Mouse (Mus musculus) frontal cortex, postnatal 10 days (tissue): ENCODE results near the gene Gm16440.
"Not testable (repeated sequence)": the region's sequence is repeated elsewhere in the genome, so short reads cannot be mapped to it uniquely, and the experiment has no call there.

Source experiments
- DNase-seq, 2 experiments: peaks; one replicate each; pipeline ENCODE4 v3.0.0; 2022; ENCODE audit warnings: low spot score in 2 of 2, mixed read lengths in 1 of 2

Gm16440 gene

DNA sequence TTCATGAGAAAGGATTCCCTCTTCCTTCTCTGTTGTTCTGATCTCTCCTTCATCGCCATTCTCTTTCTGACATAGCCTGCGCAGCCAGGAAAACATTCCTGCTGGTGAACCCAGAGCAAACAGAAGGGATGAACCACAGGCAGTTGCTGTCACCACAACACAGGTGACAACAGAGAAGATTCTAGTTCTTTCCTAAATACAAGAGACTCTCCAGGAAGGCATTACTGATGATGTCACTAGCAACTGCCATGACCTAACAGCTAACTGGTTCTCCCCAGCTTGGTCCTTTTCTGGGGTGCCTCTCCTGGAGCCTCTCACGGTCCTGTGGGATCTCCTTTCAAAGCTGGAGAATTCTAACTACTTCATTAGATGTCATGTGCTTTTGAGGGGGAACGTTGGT lies at the start of gene Gm16440:
Gm16440 (minus strand) TSS at position 101 of the 400 bp plus-strand sequence.
- DNase-seq = not testable (repeated sequence)

DNA sequence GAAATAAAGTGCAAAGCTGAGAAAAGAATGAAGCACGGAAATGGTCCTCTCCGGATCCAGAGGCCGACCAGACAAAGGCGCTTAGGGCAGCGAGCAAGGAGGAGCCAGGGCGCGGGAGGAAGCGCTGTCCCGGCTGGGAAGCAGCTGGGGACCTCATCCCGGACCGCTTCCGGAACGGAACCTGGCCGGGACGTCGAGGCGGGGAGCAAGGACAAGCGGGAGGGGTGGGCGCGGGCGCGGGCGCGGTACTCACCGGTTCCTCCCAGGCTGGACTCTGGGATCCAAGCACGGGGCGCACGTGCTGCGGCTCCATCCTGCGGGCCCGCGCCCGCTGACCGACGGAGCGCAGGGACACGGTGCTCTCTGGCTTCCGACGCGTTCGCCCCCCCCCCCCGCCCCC lies 36.6 kb upstream of the Gm16440 start:
- peak in 1 of 2 experiments; percentile 26 for DNase-seq

DNA sequence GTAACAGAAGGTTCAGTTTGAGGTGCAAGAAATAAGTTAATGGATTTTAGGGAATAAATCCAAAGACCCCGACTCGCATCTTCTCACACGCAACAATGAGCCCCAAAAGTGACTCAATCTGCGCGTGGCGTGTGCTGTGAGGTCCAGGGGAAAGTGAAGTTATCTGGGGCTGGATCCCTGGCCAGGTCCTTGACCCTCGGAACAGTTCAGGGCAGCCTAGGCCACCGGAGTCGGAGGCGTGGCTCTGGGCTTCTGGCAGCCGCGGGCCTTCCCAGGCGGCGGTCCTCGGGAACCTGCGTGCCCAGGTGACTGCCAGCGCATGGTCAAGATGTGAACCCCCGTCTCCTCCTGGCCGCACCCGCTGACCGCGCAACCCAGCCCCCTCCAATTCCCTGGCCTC lies 36.2 kb upstream of the Gm16440 start:
- not testable (repeated sequence) for DNase-seq

DNA sequence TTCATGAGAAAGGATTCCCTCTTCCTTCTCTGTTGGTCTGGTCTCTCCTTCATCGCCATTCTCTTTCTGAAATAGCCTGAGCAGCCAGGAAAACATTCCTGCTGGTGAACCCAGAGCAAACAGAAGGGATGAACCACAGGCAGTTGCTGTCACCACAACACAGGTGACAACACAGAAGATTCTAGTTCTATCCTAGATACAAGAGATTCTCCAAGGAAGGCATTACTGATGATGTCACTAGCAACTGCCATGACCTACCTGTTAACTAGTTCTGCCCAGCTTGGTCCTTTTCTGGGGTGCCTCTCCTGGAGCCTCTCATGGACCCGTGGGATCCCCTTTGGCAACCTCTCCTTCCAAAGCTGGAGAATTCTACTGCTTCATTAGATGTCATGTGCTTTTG lies 22.3 kb upstream of the Gm16440 start, which contains the start of gene Gm3591:
Gm3591 (minus strand) TSS at position 101 of the 400 bp plus-strand sequence.
- DNase-seq = not testable (repeated sequence)

DNA sequence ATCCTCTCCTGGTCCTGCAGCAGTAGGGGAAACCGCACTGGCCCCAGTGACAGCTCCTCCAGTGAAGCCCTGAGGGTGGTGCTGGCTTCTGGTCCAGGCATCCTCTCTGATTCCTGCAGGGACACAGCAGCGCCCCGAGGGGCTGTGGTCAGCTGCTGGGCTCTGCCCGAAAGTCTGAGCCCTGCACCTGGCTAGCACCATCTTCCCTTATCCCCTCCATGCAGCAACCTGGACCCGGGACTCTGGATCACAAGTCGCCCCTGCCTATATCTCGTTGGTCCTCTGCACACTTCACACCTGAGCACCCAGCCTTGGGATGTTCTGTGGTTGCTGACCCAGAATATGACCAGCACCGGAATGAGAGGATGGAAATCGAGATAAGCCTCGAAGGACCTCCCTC lies 46.5 kb downstream of the Gm16440 start, which contains the start of gene Gm3618:
Gm3618 (minus strand) TSS at position 101 of the 400 bp plus-strand sequence.
- not testable (repeated sequence) for DNase-seq
